Mouse (Mus musculus): ENCODE measurements around the gene Gm17490.

Gm17490 gene

GRCm38 (mm10) chr2:11602506-11603489 is 23.3 kb downstream of the Gm17490 start:
- peak; percentile 97 for DNase-seq (ENCODE audit: low read depth, low spot score)
- H3K36me3 ChIP-seq (ENCODE audit: control insufficient read depth, insufficient read depth, low read length, poor library complexity, severe bottlenecking) = 0 out of 2 replicates have a peak, but pooled peaks cover 5% of the 10 kb centered on the region
- no peaks in the 10 kb centered on the region for H3K27me3 ChIP-seq (ENCODE audit: control insufficient read depth, insufficient read depth, low read length, poor library complexity, severe bottlenecking)

- DNase-seq (ENCODE audit: low read depth, low spot score) = no peak
- no peaks in the 10 kb centered on the region for H3K27me3 ChIP-seq (ENCODE audit: control insufficient read depth, insufficient read depth, low read length, poor library complexity, severe bottlenecking)
- peaks cover 7% of the 10 kb centered on the region; the same call in 1 of the 2 replicates for H3K36me3 ChIP-seq (ENCODE audit: control insufficient read depth, insufficient read depth, low read length, poor library complexity, severe bottlenecking)
These were observed 24.3 kb downstream of the Gm17490 start for GRCm38 (mm10) chr2:11601795-11602194.

- DNase-seq (ENCODE audit: low read depth, low spot score) = no peak
- no peaks in the 10 kb centered on the region for H3K27me3 ChIP-seq (ENCODE audit: control insufficient read depth, insufficient read depth, low read length, poor library complexity, severe bottlenecking)
- H3K36me3 ChIP-seq (ENCODE audit: control insufficient read depth, insufficient read depth, low read length, poor library complexity, severe bottlenecking) = peaks cover 18% of the 10 kb centered on the region
These were observed 28.2 kb downstream of the Gm17490 start for GRCm38 (mm10) chr2:11597906-11598305.

- Histone ChIP-seq H3K36me3 (ENCODE audit: control insufficient read depth, insufficient read depth, low read length, poor library complexity, severe bottlenecking) (peaks cover 26% of the 10 kb centered on the region), H3K27me3 (ENCODE audit: control insufficient read depth, insufficient read depth, low read length, poor library complexity, severe bottlenecking) (no peaks in the 10 kb centered on the region)
- DNase-seq (ENCODE audit: low read depth, low spot score) = no peak
These were observed 29.4 kb downstream of the Gm17490 start for GRCm38 (mm10) chr2:11596690-11597089.

- H3K36me3 ChIP-seq (ENCODE audit: control insufficient read depth, insufficient read depth, low read length, poor library complexity, severe bottlenecking) = peaks cover 25% of the 10 kb centered on the region
- H3K27me3 ChIP-seq (ENCODE audit: control insufficient read depth, insufficient read depth, low read length, poor library complexity, severe bottlenecking) = no peaks in the 10 kb centered on the region
- no peak for DNase-seq (ENCODE audit: low read depth, low spot score)
These were observed 38.1 kb downstream of the Gm17490 start for GRCm38 (mm10) chr2:11587996-11588395.

GRCm38 (mm10) chr2:11579399-11579798 is 46.7 kb downstream of the Gm17490 start:
- DNase-seq (ENCODE audit: low read depth, low spot score) = no peak
- Histone ChIP-seq H3K27me3 (ENCODE audit: control insufficient read depth, insufficient read depth, low read length, poor library complexity, severe bottlenecking) (no peaks in the 10 kb centered on the region), H3K36me3 (ENCODE audit: control insufficient read depth, insufficient read depth, low read length, poor library complexity, severe bottlenecking) (0 out of 2 replicates have a peak, but pooled peaks cover 2% of the 10 kb centered on the region)

- Histone ChIP-seq H3K27me3 (ENCODE audit: control insufficient read depth, insufficient read depth, low read length, poor library complexity, severe bottlenecking) (no peaks in the 10 kb centered on the region), H3K36me3 (ENCODE audit: control insufficient read depth, insufficient read depth, low read length, poor library complexity, severe bottlenecking) (no peaks in the 10 kb centered on the region)
- DNase-seq (ENCODE audit: low read depth, low spot score) = no peak
These were observed 47.9 kb downstream of the Gm17490 start for GRCm38 (mm10) chr2:11578187-11578586.

Measured in splenic B cell, adult 2 months (primary cell).